Mouse (Mus musculus): ENCODE measurements at regions not wholly inside any gene's neighbourhood (a gene's known extent, or its start where the extent isn't known, plus 50 kb on each side); places are given as distances from the start of the nearest gene placed in this dataset.

DNA sequence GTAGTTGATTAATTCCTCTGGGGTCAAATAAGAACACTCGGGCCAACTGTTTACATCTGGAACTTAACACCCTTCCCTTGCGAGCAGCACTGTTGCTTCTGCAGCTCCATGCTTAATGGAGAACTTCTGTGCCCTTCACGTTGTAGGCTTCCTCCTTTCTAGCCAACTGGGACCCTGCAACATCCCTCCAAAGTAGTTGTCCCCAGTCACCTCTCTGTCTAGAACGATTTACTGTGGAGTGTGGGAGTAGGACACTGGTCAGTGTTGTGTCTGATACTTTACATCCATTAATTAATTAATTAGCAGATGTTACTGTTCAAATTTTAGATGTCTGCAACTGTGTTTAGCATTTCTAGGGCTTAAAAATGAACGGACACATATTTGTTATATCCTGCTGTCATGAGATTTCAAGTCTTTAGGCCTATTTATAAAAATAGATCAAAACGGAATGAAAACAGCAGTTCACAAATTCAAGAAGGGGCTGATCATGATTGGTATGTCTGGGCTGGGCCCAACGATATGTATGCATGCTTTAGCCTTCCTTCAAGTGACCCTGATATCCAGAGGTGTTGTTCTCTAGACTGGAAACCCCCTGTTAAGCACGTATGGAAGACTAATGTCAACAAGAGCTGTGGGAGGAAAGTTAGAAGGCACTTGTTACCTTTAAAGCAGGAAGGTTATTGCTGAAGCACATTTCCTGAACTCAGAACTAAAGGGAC is 543.6 kb upstream of the Nr5a2 start:
- TF ChIP-seq CTCF (IDR thresholded peaks at IDR 0.05; ENCODE audit: borderline replicate concordance, control insufficient read depth, extremely low read depth, insufficient read depth, low read length, poor library complexity) (no peak), POLR2A (IDR thresholded peaks at IDR 0.05; ENCODE audit: control insufficient read depth, extremely low read depth, insufficient read depth, low read length, poor library complexity) (no peak)

Measured in thymus, adult 2 months (tissue).